Mouse (Mus musculus) bone marrow, adult 2 months (tissue): ENCODE measurements around the gene Rnf43.

Experiments used
- CTCF ChIP-seq: fragments of 200-500 bp; IDR thresholded peaks from 2 replicates; pipeline ENCODE4 v1.5.1; 2011; ENCODE audit warnings: low read length, control low read depth; ENCODE audit not compliant: control insufficient read depth, insufficient read depth
- POLR2A ChIP-seq: fragments of 200-500 bp; IDR thresholded peaks from 2 replicates; pipeline ENCODE4 v1.6.1; 2011; ENCODE audit warnings: low read depth, mild to moderate bottlenecking, control low read depth, low read length, borderline replicate concordance; ENCODE audit not compliant: control insufficient read depth

- TF ChIP-seq CTCF (no peak), POLR2A (no peak)
Observed at GRCm38 (mm10) chr11:87642865-87643264, 19.7 kb upstream of the Rnf43 start.
